Mouse (Mus musculus) c-Kit-negative CD71-positive TER-119-positive erythroid progenitor cells, embryonic 14.5 days (primary cell): ENCODE results near the gene Ncstn.

Source experiments
- DNase-seq: peaks from one replicate; pipeline ENCODE4 v3.0.0-alpha.2; 2013; ENCODE audit warnings: low read depth, low spot score

Gene Ncstn

DNA sequence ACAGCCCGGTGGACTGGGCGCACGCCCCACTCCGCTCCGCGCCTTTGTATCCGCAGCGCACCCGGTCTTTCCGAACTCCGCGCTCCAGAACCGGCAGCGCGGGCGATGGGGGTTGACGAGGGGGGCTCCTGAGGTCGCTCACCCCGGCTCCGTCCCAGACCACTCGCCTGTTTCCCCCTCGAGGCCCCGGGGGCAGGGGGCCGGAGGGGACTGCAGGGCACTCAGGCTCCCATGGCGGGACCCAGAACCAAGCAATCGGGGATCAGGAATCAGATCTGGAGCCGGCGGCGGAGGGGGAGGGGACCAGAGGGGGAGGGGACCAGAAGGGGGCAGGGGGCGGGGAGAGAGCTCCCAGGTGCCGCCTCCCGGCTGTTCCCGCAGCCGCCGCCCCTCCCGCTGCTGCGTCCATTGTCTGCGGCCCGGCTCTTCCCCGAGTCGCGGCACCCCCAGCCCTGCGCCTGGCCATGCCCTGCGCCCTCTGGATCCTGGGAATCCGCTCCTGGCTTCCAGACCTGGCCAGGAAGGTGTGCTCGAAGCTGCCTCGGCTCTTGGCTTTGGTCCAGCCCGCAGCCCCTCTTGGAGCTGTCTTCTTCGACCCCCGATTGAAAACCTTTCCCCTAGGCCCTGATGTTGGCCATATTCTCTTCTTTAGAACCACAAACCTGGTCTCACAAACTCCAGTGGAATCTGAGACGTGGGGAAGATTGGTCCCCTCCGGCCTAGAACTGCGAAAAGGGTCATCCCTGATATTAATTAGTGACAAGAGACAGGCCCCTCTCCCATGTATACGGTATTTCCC, 55.4 kb downstream of the Ncstn start:
- DNase-seq: no peak

DNA sequence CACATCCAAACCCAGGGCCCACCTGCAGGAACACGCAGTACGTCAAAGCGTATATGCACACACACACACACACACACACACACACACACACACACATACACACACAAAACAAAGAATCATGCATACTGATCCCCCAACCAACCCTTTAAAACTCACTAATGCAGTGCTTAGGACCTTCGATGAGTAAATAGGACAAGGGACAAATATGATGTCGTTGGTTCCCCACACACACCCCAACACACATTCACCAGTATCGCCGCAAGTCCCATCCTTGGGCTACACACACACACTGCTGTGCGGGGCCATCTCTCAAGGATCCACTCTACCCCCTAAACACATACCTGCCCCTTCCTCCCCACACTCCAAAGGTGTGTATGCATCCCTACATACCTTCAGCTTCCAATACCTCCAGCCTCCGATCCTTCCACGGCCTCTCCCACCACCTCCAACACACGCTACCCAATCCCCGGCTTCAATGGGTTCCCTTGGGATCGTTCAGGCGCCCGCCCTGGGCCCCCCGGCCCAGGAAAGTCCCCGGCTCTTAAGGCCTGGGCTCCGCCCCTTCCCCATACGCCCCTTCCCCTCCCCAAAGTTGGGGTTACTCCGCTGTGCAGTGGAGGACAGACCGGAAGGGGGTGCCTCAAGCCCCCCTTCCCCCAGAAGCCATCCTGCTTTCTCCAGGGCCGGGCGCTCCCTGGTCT, 56.2 kb downstream of the Ncstn start:
- no peak for DNase-seq

DNA sequence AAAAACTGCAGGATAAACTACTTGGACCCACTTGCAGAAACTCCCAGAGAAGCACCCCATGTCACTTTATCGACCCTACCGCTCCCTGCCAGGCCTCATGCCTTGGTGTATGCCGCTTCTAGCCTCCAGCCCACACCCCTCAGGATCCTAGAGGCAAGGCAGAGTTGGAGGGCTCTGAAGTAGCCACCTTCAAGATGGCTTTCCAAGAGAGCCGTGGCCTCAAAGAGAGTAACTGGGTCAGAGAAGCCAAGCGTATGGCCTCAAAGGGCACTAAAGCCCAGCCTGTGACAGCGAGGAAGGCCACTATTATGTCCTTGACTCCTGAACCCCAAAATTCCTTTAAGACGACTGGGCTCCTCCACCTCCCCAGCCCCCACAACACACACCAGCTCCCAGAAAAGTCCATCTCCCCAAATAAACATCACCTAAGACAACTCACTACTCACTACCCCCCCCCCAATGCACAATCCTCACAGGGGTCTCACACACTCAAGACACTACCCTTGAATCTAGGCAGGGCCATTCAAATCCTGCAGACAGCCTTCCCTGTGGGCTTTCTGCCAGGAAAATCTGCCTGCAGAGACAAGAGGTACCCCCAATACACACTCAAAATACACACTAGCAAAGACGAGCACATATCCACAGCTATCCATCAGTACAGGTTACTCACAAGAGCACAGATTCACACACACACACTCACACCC, 57.2 kb downstream of the Ncstn start:
- no peak for DNase-seq

DNA sequence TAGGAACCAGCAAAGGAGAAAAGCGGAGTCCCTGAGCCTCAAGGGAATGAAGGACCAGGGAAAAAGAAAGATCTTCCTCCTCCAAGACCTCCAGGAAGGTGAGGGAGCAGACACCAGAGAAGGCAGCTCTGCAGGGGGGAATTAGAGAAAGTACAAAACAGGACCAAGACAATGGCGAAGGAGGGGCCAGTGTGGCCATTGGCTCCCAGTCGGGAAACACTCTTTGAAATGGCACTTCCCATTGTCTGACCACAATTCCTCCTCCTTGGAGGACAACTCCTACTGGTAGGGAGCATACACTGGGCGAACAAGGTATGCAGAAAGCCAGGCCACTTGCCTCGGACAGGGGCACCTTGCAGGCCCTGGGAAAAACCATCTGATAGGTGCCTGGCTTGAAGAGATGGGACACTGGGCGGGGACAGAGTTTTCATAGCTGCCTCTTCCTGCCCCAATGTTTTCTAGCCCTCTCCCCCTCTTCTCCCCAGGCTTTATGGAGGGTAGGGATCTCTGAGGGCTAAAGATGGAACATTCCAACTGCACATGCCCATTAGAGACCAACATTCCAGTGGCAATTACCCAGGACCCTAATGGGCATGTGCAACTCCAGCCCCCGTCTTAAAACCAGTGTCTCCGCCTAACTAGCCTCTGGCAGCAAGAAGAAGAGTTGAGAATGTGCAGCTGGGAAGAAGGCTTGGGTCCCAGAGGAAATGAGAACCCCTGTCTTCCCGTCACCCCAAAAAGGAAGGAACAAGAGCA, 58.3 kb downstream of the Ncstn start:
- DNase-seq: no peak

DNA sequence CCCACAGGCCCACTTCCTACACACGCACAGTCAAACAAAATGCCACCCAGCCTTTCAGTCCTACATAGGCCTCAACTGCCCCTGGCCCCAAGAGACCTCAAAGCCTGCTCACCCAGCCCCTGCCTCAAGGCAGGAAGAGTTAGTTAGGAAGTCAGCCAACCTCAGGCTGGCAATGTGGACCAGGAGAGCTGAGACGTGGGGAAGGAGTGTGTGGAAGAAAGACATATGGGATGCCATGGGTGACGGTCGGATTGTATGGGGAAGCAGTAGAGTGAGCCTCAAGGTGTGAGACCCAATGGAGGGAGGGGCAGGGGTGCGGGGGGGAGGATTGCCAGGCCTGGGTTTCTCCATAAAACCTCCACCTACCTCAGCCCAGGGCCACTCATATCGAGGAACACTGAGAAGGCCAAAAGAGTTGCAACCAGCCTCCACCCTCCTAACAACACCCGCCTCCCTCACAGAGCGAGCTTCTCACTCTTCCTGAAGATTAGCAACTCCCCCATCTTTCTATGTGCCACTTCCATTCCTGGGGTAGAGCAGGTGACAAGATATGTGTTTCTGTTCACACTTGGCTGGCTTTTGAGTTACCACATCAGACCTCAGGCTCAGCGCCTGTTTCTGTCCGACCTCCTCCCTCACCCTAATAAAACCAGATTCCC, 62.6 kb downstream of the Ncstn start:
- DNase-seq: no peak

DNA sequence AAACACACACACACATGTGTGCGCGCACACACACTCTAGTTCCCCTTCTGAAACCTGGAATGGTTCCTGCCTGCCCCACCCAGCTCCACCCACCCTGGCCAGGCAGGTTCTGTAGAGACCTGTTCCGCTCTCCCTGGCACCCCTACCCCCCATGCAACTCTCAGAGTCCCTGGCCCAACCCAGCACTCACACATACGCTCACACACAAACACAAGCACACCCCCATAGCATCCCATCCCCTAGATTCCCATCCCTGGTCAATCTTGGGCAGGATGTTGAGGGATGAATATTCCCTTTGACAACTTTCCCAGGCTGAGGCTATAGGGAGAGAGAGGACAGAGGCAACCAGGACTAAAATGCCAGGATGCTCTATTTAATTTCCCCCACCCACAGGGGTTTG, 63.3 kb downstream of the Ncstn start:
- DNase-seq: no peak

DNA sequence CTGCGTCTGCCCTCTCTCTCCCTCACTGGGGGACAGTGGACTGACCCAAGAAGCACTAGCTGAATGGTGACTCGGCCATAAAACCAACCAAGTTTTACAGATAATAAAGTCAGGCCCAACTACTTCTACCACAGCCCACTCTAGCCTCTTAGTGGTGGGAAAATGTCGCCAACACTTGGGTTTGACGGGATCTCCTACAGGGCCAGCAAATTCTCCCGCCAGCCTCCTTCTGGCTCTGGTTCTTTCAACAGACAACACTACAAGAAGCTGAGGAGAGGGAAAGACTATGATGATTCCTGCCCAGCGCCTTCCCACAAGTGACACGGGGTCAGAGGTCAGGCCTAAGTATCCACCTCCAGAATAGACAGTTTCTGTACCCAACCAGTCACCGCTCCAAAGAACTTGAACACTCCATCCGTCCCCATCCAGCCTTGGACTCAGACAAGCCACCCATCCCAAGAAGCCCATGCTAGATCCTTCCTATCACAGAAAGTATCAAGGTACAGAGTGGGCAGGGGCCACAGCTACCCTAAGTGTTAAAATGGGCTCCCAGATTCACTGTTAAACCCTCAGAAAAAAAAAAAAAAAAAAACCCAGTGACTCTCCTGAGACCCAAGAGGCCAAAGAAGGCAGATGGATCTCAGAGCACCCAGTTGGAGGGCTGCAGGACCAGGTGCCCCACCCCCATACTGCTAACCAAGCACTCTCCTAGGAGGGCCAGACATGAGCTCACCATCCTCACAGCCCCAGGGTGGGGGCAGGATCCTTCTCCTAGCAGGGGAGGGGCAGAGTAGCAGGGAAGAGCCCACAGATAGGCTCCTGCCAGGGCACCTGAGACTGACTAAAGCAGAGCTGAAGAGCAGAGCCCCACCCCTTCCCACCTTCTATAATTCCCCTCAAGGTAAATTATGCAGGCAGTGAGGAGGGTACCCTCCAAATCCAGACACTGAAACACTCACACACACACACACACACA, 64.0 kb downstream of the Ncstn start:
- DNase-seq: no peak

DNA sequence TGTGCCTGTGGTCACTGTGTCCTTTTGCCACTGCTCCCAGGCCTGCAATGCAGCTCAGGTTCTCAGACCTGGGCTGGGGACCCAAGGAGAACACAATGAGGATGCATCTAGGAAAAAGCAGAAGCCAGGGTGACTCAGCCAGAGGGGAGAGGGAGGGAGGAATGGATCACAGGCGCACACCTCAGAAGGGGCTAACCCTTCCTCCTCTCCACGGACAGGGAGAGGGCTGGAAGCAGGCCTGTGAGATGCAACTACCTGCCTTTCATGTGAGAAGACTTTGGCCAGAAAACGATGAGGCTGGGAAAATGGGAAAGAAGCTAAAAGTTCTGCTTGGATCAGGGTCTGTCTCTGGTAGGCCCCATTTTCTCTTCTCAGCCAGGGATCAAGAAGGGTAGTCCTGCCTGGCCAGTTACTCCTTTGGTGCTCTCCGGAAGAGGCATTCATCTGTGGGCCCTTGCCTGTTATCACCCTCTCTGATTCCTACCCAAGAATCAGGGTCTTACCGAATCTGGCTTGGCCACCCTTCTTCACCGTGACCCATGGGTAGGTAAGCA, 65.0 kb downstream of the Ncstn start:
- no peak for DNase-seq

DNA sequence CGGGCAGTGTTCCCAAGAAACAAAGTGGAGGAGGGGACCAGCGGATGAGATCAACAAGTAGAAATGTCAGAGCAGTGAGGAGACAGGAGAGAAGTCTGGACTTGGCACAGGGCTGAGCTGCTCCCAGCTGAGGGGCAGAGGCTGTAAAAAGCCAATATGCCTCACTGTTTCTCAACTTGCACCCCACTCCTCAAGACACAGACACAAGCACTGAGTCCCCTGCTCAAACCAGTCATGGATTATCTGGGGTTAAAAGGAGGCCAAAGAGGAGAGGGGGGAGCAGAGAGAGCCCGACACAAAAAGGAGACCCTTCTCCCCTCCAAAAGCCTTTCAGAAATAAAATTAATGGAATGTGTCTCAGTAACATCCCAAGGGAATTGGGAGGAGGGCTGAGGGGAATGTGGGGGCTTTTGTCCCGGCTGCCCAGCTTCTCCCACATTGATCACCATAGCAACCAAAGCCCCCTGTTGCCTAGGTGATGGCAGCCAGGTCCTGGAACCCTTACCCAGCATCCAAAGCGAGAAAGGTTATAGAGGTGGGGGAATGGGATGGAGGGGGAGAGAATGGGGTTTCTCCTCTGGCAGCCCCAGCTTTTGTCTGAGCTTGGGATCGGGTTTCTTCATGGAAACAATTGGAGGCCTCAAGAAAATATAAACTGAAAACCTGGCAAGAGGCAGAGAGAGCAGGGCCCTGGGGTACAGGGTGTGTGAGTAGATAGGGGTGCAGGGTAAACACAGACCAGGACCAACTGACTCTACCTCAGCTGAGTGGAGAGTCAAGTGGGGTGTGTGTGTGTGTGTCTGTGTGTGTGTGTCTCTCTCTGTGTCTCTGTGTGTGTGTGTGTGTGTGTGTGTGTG, 65.7 kb downstream of the Ncstn start:
- DNase-seq: no peak

DNA sequence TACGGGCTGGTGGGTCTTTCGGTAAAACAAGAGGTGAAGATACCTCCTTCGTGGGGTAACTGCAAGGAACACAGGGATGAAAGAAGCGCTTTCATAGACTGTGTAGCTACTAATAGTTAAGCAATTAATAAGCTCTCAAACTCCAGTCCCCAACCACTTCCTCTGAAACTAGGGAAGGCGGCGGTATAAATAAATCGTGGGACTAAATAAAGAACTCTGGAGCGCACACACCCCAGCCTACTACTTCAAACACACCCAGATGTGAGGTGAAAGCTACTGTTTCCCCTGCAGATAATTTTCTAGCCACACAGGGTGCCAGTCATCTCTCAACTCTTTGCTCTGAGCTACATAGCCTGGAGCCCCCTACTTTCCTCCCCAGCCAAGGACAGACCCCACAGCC, 66.6 kb downstream of the Ncstn start:
- no peak for DNase-seq
